Mouse (Mus musculus) ES-E14 (cell line): ENCODE measurements around the gene Scarf1. TPM values are rescaled to one million over a fixed set of nuclear protein-coding genes. Genes with fewer than 3 reads are reported as not detected.
"Not testable (repeated sequence)": the region's sequence is repeated elsewhere in the genome, so short reads cannot be mapped to it uniquely, and the experiment has no call there.

Source experiments
- DNase-seq: peaks from one replicate; pipeline ENCODE4 v3.0.0-alpha.2; 2013; ENCODE audit warnings: low read depth, low spot score
- H3K27ac ChIP-seq: 2 replicates; pipeline ENCODE4 v1.5.1; 2012; ENCODE audit warnings: low read depth, mild to moderate bottlenecking, low read length, moderate library complexity, mixed read lengths; ENCODE audit not compliant: poor library complexity, insufficient read depth, severe bottlenecking
- H3K36me3 ChIP-seq: 2 replicates; pipeline ENCODE4 v1.6.1; 2012; ENCODE audit warnings: mild to moderate bottlenecking, low read length, moderate library complexity, mixed read lengths; ENCODE audit not compliant: control insufficient read depth, poor library complexity, insufficient read depth, severe bottlenecking
- H3K4me1 ChIP-seq, 2 experiments: fragments of 150-350 bp in 1 of 2; sonication (generic) in 1 of 2; 2 replicates each; pipeline ENCODE4 v1.6.1; 2012; ENCODE audit warnings: low read length in 2 of 2, mild to moderate bottlenecking in 1 of 2, mixed read lengths in 1 of 2; ENCODE audit not compliant: control insufficient read depth in 2 of 2, insufficient read depth in 2 of 2, poor library complexity in 1 of 2
- H3K4me3 ChIP-seq, 2 experiments: fragments of 150-350 bp in 1 of 2; sonication (generic) in 1 of 2; 2 replicates each; pipeline ENCODE4 v1.5.1; 2012; ENCODE audit warnings: low read length in 2 of 2, low read depth in 1 of 2, mild to moderate bottlenecking in 1 of 2, mixed read lengths in 1 of 2; ENCODE audit not compliant: insufficient read depth in 1 of 2, poor library complexity in 1 of 2, severe bottlenecking in 1 of 2
- H3K9ac ChIP-seq: 2 replicates; pipeline ENCODE4 v1.6.1; 2012; ENCODE audit warnings: low read depth, mild to moderate bottlenecking, low read length, mixed read lengths; ENCODE audit not compliant: poor library complexity, insufficient read depth, severe bottlenecking
- H3K9me3 ChIP-seq: fragments of 150-350 bp; sonication (generic); 2 replicates; pipeline ENCODE4 v1.6.1; 2012; ENCODE audit warnings: low read depth, mild to moderate bottlenecking, low read length; ENCODE audit not compliant: control insufficient read depth, insufficient read depth
- CHD2 ChIP-seq: IDR thresholded peaks from 2 replicates; pipeline ENCODE4 v1.6.1; 2014; ENCODE audit warnings: mild to moderate bottlenecking, low read depth, low read length, inconsistent platforms
- HCFC1 ChIP-seq: IDR thresholded peaks from 2 replicates; pipeline ENCODE4 v1.6.1; 2012; ENCODE audit warnings: low read length, inconsistent platforms, borderline replicate concordance; ENCODE audit not compliant: insufficient read depth
- MAFK ChIP-seq: IDR thresholded peaks from 2 replicates; pipeline ENCODE4 v1.6.1; 2014; ENCODE audit warnings: mild to moderate bottlenecking, low read depth, low read length, inconsistent platforms; ENCODE audit not compliant: insufficient read depth
- ZC3H11A ChIP-seq: IDR thresholded peaks from 2 replicates; pipeline ENCODE4 v1.6.1; 2012; ENCODE audit warnings: low read depth, mild to moderate bottlenecking, inconsistent platforms, low read length, borderline replicate concordance
- ZNF384 ChIP-seq: IDR thresholded peaks from 2 replicates; pipeline ENCODE4 v1.6.1; 2012; ENCODE audit warnings: low read depth, low read length, inconsistent platforms
- in situ Hi-C, 2 experiments: fragments of 600-800 bp; cut with MboI; formaldehyde crosslinking; loops; one replicate each; pipeline ENCODE4 v1.15.1; 2025; ENCODE audit warnings: low sequenced_read_pairs in 2 of 2, inconsistent platforms in 1 of 2; ENCODE audit not compliant: unreplicated experiment in 2 of 2
- total RNA-seq: library from RNA; depleted of rRNA; stranded (reverse); fragments of 300-350 nt; gene quantifications from 2 replicates; pipeline ENCODE4 v1.2.3, GENCODE M21; 2012

Gene Scarf1
- total RNA-seq, 1 experiment, result 3.1 TPM

- peaks cover 4% of the 10 kb centered on the region in 2 experiments; a peak in 2 of 4 replicates for H3K4me1 ChIP-seq
These were observed 37.0 kb downstream of the Scarf1 start for GRCm38 (mm10) chr11:75550200-75550946.

GRCm38 (mm10) chr11:75551321-75551720 is 38.0 kb downstream of the Scarf1 start:
- Histone ChIP-seq H3K27ac (no peak overlapping the region), H3K9ac (no peak overlapping the region), H3K4me3 (no peak overlapping the region), H3K36me3 (no peaks in the 10 kb centered on the region; the same call in 1 of the 2 replicates), H3K9me3 (no peaks in the 10 kb centered on the region), H3K4me1 (peaks cover 4% of the 10 kb centered on the region in 2 experiments; a peak in 2 of 4 replicates)
- TF ChIP-seq ZC3H11A, result no peak
- TF ChIP-seq MAFK, result no peak
- no peak for TF ChIP-seq HCFC1
- TF ChIP-seq ZNF384, result no peak
- DNase-seq, result no peak
- in situ Hi-C loops, result no loop called here

More at GRCm38 (mm10) chr11:75550200-75550946, 37.0 kb downstream of the Scarf1 start:
- TF ChIP-seq MAFK (no peak), CHD2 (no peak), HCFC1 (no peak), ZC3H11A (no peak), ZNF384 (no peak)
- in situ Hi-C loops, result no loop called here
- H3K9me3 ChIP-seq, result no peaks in the 10 kb centered on the region
- no peaks in the 10 kb centered on the region; the same call in 1 of the 2 replicates for H3K36me3 ChIP-seq
- H3K4me3 ChIP-seq, result no peak overlapping the region
- no peak overlapping the region for H3K9ac ChIP-seq
- H3K27ac ChIP-seq, result no peak overlapping the region
- DNase-seq, result no peak

- no peak for TF ChIP-seq ZNF384
- TF ChIP-seq CHD2, result no peak
- no peak for TF ChIP-seq HCFC1
- no peak for TF ChIP-seq MAFK
- TF ChIP-seq ZC3H11A, result no peak
- in situ Hi-C loops, result no loop called here
These were observed 38.7 kb downstream of the Scarf1 start for GRCm38 (mm10) chr11:75551961-75552441.

GRCm38 (mm10) chr11:75552906-75553482 is 39.7 kb downstream of the Scarf1 start:
- Histone ChIP-seq H3K9me3 (no peaks in the 10 kb centered on the region), H3K4me1 (peaks cover 4 to 6% of the 10 kb centered on the region in 2 experiments; a peak in 2 of 4 replicates), H3K27ac (no peak overlapping the region), H3K9ac (no peak overlapping the region), H3K4me3 (no peak overlapping the region), H3K36me3 (no peaks in the 10 kb centered on the region; the same call in 1 of the 2 replicates)
- in situ Hi-C loops, result no loop called here
- no peak for DNase-seq
- no peak for TF ChIP-seq CHD2
- TF ChIP-seq MAFK, result no peak
- TF ChIP-seq HCFC1, result no peak
- no peak for TF ChIP-seq ZNF384
- no peak for TF ChIP-seq ZC3H11A

More at GRCm38 (mm10) chr11:75551961-75552441, 38.7 kb downstream of the Scarf1 start:
- Histone ChIP-seq H3K4me1 (peaks cover 4% of the 10 kb centered on the region in 2 experiments; a peak in 2 of 4 replicates), H3K4me3 (peak overlapping the region in 1 of 2 experiments; percentile 3; a peak in 1 of 4 replicates), H3K9ac (0 out of 2 replicates have a peak overlapping the region, but pooled peaks have one; percentile 18), H3K9me3 (no peaks in the 10 kb centered on the region), H3K36me3 (no peaks in the 10 kb centered on the region; the same call in 1 of the 2 replicates), H3K27ac (no peak overlapping the region)
- no peak for DNase-seq

- DNase-seq, H3K36me3 ChIP-seq, H3K27ac ChIP-seq, H3K9ac ChIP-seq, in situ Hi-C loops, H3K9me3 ChIP-seq, H3K4me3 ChIP-seq, H3K4me1 ChIP-seq: not testable (repeated sequence)
These were observed 42.7 kb downstream of the Scarf1 start for GRCm38 (mm10) chr11:75556006-75556405.
